Mouse (Mus musculus) embryonic facial prominence, embryonic 13.5 days (tissue): ENCODE data around the gene Gpx2. TPM values are rescaled to one million over a fixed set of nuclear protein-coding genes. Genes with fewer than 3 reads are reported as not detected.

Experiments
- ATAC-seq: fragments of 200-750 bp; cut with Nextera tagmentation; 2 replicates; pipeline ENCODE4 v1.8.0; 2017; ENCODE audit warnings: low read depth; ENCODE audit not compliant: insufficient number of reproducible peaks, insufficient read depth, low FRiP score, low TSS enrichment
- H3K27ac ChIP-seq: fragments of 300-500 bp; sonication (generic); 2 replicates; pipeline ENCODE4 v1.5.1; 2015; ENCODE audit warnings: moderate library complexity, mild to moderate bottlenecking, inconsistent platforms
- H3K27me3 ChIP-seq: fragments of 300-500 bp; sonication (generic); 2 replicates; pipeline ENCODE4 v1.6.1; 2015; ENCODE audit warnings: mild to moderate bottlenecking, inconsistent platforms
- H3K36me3 ChIP-seq: fragments of 300-500 bp; sonication (generic); 2 replicates; pipeline ENCODE4 v1.6.1; 2015; ENCODE audit warnings: mild to moderate bottlenecking, inconsistent platforms
- H3K4me1 ChIP-seq: fragments of 300-500 bp; sonication (generic); 2 replicates; pipeline ENCODE4 v1.6.1; 2015; ENCODE audit warnings: inconsistent platforms
- H3K4me2 ChIP-seq: fragments of 300-500 bp; sonication (generic); 2 replicates; pipeline ENCODE4 v1.6.1; 2015; ENCODE audit warnings: moderate library complexity, mild to moderate bottlenecking, inconsistent platforms
- H3K4me3 ChIP-seq: fragments of 300-500 bp; sonication (generic); 2 replicates; pipeline ENCODE4 v1.5.1; 2015; ENCODE audit warnings: mild to moderate bottlenecking, inconsistent platforms
- H3K9ac ChIP-seq: fragments of 300-500 bp; sonication (generic); 2 replicates; pipeline ENCODE4 v1.6.1; 2015; ENCODE audit warnings: mild to moderate bottlenecking, inconsistent platforms
- H3K9me3 ChIP-seq: fragments of 300-500 bp; sonication (generic); 2 replicates; pipeline ENCODE4 v1.6.1; 2016; ENCODE audit warnings: inconsistent platforms
- WGBS: fragments of 180-500 bp; shearing (Covaris S2); methylation state at CpG from one replicate; pipeline ENCODE4 v1.1.7; 2015; ENCODE audit warnings: mixed read lengths; 5-methylcytosine and 5-hydroxymethylcytosine counted together
- polyA plus RNA-seq: library from polyadenylated mRNA; unstranded; fragments of >200 nt; fragmentation: Nextera tagmentation; extraction: Ambion mirVana; gene quantifications from 2 replicates; pipeline ENCODE4 v1.2.1, GENCODE M21; 2015

Gene Gpx2
- polyA plus RNA-seq, 1 experiment from 2014 or later = 0.97 TPM

DNA sequence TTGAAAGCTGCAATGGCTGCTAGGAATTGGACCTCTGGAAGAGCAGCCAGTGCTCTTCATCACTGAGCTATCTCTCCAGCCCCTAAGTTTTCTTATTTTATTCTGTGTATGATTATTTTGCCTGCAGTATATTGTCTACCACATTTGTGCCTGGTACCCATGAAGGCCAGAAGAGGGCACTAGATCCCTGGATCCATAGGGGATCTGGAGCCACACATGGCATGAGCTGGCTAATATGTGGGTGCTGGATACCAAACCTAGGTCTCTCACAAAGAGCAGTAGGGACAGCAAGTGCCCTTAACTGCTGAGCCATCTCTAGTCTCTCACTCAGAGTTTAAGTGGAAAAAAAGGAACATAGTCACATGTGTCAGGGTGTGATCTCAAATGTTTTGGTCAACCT is 17.5 kb downstream of the Gpx2 start:
- Histone ChIP-seq H3K4me2 (no peak overlapping the region), H3K27me3 (no peaks in the 10 kb centered on the region), H3K27ac (no peak overlapping the region), H3K9ac (no peak overlapping the region), H3K36me3 (peaks cover 8% of the 10 kb centered on the region), H3K9me3 (no peaks in the 10 kb centered on the region), H3K4me3 (no peak overlapping the region), H3K4me1 (peaks cover 8% of the 10 kb centered on the region; the same call in 1 of the 2 replicates)
- no peak for ATAC-seq

DNA sequence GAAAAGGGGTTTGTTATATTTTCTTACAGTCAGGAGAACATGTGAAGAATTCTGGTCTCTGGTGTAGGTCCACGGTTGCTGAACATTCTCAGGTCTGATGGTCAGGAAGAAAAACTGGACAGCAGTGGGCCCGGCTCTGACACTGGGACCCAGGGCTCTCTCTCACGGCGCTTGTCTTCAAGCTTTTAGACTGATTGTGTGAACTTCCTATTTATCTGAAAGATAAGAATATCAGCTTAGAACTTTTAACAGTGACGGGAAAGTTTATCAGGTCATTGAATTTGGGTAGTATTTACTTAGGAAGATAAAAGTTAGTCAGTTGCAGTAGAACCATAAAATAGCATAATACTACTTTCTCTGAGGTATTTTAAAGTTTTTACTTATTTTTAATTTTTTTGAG is 18.5 kb downstream of the Gpx2 start:
- no peak for ATAC-seq

DNA sequence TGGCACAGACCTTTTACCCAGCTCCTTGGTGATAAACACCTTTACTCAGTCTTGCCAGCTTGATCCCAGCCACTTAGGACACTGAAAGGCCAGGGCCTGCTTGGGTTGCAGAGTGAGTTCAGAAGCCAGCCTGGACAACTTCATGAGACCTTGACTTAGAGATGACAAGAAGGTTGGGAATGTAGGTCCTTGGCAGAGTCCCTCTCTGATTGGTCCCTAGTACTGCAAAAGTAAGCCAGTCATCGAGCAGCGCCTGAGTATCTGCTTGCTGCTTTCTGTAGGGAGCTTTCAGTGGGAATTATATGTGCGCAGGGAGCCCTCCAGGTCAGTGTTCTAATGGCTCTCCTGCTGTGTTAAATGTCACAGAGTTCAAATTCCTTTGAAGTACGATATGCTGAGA is 20.2 kb downstream of the Gpx2 start:
- no peak overlapping the region for H3K4me2 ChIP-seq
- H3K36me3 ChIP-seq = peaks cover 8% of the 10 kb centered on the region
- H3K4me1 ChIP-seq = no peaks in the 10 kb centered on the region
- ATAC-seq = no peak
- no peak overlapping the region for H3K4me3 ChIP-seq
- no peak overlapping the region for H3K9ac ChIP-seq
- WGBS = 62% methylated on average over 4 of the region's 4 CpGs
- H3K27me3 ChIP-seq = no peaks in the 10 kb centered on the region
- no peaks in the 10 kb centered on the region for H3K9me3 ChIP-seq
- H3K27ac ChIP-seq = no peak overlapping the region

More for the DNA sequence above, 18.5 kb downstream of the Gpx2 start:
- H3K4me2 ChIP-seq = no peak overlapping the region
- H3K9me3 ChIP-seq = no peaks in the 10 kb centered on the region
- no peak overlapping the region for H3K4me3 ChIP-seq
- H3K36me3 ChIP-seq = peaks cover 8% of the 10 kb centered on the region
- H3K4me1 ChIP-seq = peaks cover 4% of the 10 kb centered on the region; the same call in 1 of the 2 replicates
- H3K27me3 ChIP-seq = no peaks in the 10 kb centered on the region
- H3K9ac ChIP-seq = no peak overlapping the region
- no peak overlapping the region for H3K27ac ChIP-seq
- whole genome bisulfite sequencing = 91% methylated on average over 5 of the region's 5 CpGs

DNA sequence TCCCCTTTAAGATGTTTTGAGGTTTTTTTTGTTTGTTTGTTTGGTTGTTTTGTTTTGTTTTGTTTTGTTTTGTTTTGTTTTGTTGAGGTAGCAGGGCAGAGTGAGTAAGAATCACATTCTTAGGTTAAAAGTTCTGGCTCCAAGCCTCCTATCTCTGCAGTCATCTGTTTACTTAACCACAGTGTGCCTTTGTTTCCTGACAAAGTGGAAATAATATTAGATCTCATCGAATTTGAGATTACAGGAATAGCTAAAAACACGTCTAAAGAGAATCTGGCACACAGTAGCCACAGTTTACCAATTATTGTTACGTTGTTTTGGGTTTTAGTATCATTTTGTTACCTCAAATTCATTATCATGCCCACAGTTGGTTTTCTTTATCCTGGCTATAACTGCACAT is 20.7 kb downstream of the Gpx2 start:
- WGBS = 70% methylated on average over 3 of the region's 3 CpGs
- no peak for ATAC-seq
- H3K4me3 ChIP-seq = no peak overlapping the region

DNA sequence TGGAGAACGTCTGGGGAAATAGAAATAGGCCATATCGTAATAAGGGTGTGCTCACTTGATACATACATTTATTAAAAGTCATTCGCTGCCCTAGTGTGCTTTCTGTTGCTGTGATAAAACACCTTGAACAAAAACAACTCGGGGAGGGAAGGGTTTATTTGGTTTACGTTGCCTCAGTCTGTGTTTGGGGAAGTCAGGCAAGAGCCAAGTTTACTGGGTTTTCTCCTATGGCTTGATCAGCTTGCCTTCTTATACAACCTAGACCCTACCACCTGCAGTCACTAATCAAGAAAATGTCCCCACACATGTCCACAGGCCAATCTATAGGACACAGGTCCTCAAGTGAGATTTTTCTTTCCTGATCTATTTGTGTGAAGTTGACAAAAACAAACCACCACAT is 23.8 kb downstream of the Gpx2 start:
- Histone ChIP-seq H3K4me1 (peaks cover 2% of the 10 kb centered on the region; the same call in 1 of the 2 replicates), H3K27ac (no peak overlapping the region), H3K27me3 (no peaks in the 10 kb centered on the region), H3K4me3 (no peak overlapping the region), H3K4me2 (no peak overlapping the region), H3K9me3 (no peaks in the 10 kb centered on the region), H3K36me3 (0 out of 2 replicates have a peak, but pooled peaks cover 3% of the 10 kb centered on the region), H3K9ac (no peak overlapping the region)
- no peak for ATAC-seq
- WGBS = 90% methylated on average over 5 of the region's 5 CpGs

More for the DNA sequence above, 20.7 kb downstream of the Gpx2 start:
- no peak overlapping the region for H3K9ac ChIP-seq
- H3K4me1 ChIP-seq = no peaks in the 10 kb centered on the region
- H3K4me2 ChIP-seq = no peak overlapping the region
- peaks cover 8% of the 10 kb centered on the region for H3K36me3 ChIP-seq
- no peaks in the 10 kb centered on the region for H3K9me3 ChIP-seq
- no peak overlapping the region for H3K27ac ChIP-seq
- H3K27me3 ChIP-seq = no peaks in the 10 kb centered on the region

DNA sequence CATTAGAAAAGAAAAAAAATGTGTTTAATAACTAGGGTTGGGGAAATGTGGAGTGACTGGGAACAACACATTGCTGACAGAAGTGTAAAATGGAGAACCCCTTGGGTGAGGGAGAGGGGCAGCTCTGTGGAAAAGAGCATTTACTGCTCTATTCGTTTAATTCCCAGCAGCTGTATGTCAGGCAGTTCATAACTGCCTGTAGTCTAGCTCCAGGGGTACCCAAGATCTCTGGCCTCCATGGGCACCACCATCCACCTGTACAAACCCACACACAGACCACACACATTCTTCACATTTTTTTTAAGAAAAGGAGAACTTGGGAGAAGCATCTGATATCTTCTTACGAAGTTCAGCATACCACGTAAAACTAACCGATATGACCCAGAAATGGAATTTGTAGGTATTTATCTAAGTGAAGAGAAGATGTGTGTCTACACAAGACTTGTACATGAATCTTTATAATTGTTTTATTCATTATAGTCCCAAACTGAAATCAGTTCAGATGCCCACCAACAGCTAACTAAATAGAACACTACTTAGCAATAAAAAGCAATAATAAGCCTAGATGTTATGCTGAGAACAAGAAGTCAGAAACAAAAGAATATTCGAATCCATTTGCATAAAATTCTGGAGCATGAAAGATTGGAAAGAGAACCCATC is 24.4 kb downstream of the Gpx2 start:
- Histone ChIP-seq H3K27me3 (no peaks in the 10 kb centered on the region), H3K36me3 (0 out of 2 replicates have a peak, but pooled peaks cover 1% of the 10 kb centered on the region), H3K9ac (no peak overlapping the region), H3K4me2 (no peak overlapping the region), H3K9me3 (no peaks in the 10 kb centered on the region), H3K4me1 (peaks cover 7% of the 10 kb centered on the region; the same call in 1 of the 2 replicates), H3K27ac (no peak overlapping the region), H3K4me3 (no peak overlapping the region)
- WGBS = 82% methylated on average over 5 of the region's 5 CpGs
- no peak for ATAC-seq

DNA sequence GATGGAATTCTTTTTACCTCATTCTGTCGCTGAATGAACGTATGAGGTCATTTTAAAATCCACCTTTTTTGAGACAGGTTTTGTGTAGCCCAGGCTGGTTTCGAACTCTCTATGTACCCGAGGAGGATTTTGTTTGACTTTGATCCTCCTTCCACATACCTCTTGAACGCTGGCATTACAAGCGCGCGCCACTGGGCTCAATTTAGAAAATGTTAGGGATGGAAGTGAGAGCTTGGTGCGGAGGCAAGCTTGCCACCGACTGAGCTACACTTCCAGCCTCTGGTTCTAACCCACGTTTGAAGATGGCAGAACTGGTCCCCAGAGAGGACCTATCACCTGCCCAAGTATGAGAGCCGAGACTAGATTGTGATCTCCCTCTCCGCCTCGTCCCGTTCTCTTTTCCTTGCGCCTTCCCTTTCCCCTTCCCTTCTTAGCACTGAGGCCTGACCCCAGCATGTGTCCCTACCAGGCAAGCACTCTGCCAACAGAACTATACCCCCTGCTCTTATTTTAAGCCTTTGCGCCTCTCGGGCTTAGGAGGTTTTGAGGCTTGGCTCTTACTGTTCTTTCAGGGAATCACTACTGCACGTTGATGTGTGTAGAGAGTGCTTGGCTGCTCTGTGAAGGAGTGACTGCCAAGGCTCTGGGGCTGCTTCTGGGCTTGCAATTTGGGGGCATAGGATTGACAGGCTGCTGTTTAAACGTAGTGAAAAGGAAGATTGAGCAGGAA is 29.3 kb downstream of the Gpx2 start:
- H3K4me2 ChIP-seq = peak overlapping the region; percentile 59
- H3K4me3 ChIP-seq = peak overlapping the region; percentile 61
- WGBS = 35% methylated on average over 20 of the region's 20 CpGs
- H3K27me3 ChIP-seq = no peaks in the 10 kb centered on the region
- H3K9ac ChIP-seq = peak overlapping the region; percentile 78
- no peak for ATAC-seq
- peak overlapping the region; percentile 35 for H3K27ac ChIP-seq
- H3K36me3 ChIP-seq = no peaks in the 10 kb centered on the region
- peaks cover 9% of the 10 kb centered on the region; the same call in 1 of the 2 replicates for H3K4me1 ChIP-seq
- H3K9me3 ChIP-seq = no peaks in the 10 kb centered on the region

DNA sequence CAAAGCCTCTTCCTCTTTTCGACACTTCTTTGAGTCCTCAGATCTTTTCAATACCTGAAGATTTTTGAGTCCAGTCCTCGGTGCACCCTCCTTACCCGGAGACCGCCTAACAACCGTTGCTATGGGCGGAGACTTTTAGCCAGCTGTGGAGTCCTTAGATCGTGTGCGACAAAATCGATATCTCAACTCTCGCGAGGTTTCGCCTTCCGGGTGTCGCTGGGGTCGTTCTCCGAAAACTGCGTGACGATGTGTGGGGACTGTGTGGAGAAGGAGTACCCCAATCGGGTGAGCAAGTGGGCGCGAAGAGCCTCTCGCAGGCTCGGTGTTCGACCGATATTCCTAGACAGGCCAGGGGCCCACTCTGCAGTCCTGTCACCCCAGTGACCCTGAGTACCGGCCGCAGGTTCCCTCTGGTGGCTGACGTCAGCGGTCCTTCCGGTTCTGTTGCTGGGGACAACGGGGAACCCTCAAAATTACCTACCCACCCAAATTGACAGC is 30.0 kb downstream of the Gpx2 start, which contains the start of the genes Churc1 and Fntb:
Gene Churc1, plus strand, starts transcription at position 185 of the 498 bp plus-strand sequence.
Gene Fntb, plus strand, starts transcription at position 236 of the 498 bp plus-strand sequence.
- Histone ChIP-seq H3K9ac (peak within 1 kb of the TSS; percentile 78), H3K9me3 (no peaks in the 10 kb centered on the region), H3K4me2 (peak within 1 kb of the TSS; percentile 59), H3K4me3 (peak within 1 kb of the TSS; percentile 61), H3K4me1 (peaks cover 9% of the 10 kb centered on the region; the same call in 1 of the 2 replicates), H3K36me3 (no peaks in the 10 kb centered on the region), H3K27ac (peak within 1 kb of the TSS; percentile 35), H3K27me3 (no peaks in the 10 kb centered on the region)
- WGBS = under 1% methylated on average over 31 of the region's 31 CpGs
- peak; percentile 93 for ATAC-seq

DNA sequence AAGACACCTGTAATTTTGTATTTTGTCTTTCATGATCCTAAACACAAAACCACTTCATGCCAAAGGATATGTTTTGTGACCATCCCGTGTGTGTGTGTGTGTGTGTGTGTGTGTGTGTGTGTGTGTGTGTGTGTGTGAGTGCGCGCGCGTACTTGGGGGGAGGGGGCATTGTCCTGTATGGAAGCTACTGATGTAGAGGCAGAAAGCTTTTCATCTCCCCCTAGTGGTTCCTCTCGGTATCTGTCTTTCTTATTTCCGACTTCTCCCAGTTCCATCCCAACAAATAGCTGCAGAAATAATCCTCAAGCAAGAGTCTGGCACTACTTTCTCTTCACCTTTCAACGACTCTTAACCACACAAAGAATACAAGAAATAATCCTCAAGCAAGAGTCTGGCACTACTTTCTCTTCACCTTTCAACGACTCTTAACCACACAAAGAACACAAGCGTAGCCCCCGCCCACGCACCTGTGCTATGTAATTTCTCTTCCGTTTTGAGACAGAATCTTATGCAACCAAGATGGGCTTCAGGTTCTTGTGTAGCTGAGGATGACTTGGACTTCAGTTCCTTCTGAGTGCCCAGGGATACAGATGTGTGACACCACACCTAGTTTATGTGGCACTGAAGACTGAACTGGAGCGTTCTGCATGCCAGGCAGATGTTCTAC is 42.6 kb downstream of the Gpx2 start:
- Histone ChIP-seq H3K27me3 (0 out of 2 replicates have a peak, but pooled peaks cover 3% of the 10 kb centered on the region), H3K9me3 (no peaks in the 10 kb centered on the region), H3K4me3 (no peak overlapping the region), H3K27ac (no peak overlapping the region), H3K4me2 (no peak overlapping the region), H3K4me1 (no peaks in the 10 kb centered on the region), H3K36me3 (no peaks in the 10 kb centered on the region), H3K9ac (no peak overlapping the region)
- WGBS = 44% methylated on average over 14 of the region's 14 CpGs
- no peak for ATAC-seq

DNA sequence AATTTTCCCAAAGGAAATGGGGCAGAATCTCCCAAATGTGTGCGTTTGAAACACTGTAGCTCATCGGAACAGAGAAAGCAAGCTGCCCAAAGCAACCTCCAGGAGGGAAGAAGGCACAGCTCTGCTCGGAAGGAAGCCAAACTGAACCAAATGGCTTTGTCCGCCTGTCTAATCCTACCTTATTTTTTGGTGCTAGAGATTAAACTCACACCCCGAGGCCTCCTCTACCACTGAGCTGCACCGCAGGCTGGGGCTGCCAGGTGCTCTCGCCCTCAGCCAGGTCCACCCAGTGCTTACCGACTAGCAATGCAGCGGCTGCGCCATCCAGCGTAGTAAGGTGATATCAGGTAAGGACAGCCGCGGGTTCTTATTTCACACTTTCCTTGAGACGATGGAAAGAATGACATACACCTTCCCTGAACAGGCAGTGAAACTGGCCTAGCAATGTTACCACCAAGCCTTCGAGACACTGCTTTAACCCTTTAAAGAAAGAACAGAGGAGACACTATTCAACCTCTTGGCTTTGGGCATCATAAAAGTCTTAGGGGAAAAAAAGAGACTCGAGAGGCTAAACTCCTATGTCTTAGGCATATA is 44.4 kb downstream of the Gpx2 start:
- WGBS = 72% methylated on average over 16 of the region's 16 CpGs
- Histone ChIP-seq H3K27ac (no peak overlapping the region), H3K4me2 (no peak overlapping the region), H3K9me3 (no peaks in the 10 kb centered on the region), H3K27me3 (0 out of 2 replicates have a peak, but pooled peaks cover 3% of the 10 kb centered on the region), H3K36me3 (no peaks in the 10 kb centered on the region), H3K4me3 (no peak overlapping the region), H3K4me1 (no peaks in the 10 kb centered on the region), H3K9ac (no peak overlapping the region)
- ATAC-seq = no peak
